Mouse (Mus musculus): ENCODE data around the gene Ptbp1.

The Ptbp1 gene

DNA sequence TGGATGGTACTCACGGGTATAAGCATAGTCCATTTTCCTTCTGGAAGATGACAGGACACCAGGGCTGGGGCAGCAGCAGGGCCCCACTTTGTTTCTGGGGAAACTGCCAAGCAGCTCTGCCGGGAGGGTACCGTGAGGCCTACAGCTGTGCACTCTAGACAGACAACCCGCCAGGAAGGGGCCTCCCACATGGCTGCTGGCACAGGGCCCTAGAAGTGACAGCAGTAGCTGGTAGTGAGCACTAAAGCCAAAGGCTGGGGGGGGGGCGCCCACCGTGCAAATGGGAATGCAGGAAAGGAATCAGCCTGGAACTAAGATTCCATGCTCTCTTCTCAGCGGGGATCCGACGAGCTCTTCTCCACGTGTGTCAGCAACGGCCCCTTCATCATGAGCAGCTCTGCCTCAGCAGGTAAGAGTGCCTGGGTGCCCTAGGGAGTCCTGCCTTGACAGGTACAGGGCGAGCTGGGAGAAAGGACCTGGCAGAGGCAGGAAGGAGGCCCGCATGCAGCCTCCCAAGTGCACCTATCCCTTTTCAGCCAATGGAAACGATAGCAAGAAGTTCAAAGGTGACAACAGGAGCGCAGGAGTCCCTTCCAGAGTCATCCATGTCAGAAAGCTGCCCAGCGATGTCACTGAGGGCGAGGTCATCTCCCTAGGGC lies 4.3 kb downstream of the Ptbp1 start:
- DNase-seq (ENCODE audit: low spot score in 2 of 2): no peak

GRCm38 (mm10) chr10:79859116-79859515 lies 4.9 kb downstream of the Ptbp1 start:
- DNase-seq (ENCODE audit: low spot score in 2 of 2): no peak

- DNase-seq (ENCODE audit: low spot score in 2 of 2): no peak
Measured at GRCm38 (mm10) chr10:79860079-79860911, 6.1 kb downstream of the Ptbp1 start.

DNA sequence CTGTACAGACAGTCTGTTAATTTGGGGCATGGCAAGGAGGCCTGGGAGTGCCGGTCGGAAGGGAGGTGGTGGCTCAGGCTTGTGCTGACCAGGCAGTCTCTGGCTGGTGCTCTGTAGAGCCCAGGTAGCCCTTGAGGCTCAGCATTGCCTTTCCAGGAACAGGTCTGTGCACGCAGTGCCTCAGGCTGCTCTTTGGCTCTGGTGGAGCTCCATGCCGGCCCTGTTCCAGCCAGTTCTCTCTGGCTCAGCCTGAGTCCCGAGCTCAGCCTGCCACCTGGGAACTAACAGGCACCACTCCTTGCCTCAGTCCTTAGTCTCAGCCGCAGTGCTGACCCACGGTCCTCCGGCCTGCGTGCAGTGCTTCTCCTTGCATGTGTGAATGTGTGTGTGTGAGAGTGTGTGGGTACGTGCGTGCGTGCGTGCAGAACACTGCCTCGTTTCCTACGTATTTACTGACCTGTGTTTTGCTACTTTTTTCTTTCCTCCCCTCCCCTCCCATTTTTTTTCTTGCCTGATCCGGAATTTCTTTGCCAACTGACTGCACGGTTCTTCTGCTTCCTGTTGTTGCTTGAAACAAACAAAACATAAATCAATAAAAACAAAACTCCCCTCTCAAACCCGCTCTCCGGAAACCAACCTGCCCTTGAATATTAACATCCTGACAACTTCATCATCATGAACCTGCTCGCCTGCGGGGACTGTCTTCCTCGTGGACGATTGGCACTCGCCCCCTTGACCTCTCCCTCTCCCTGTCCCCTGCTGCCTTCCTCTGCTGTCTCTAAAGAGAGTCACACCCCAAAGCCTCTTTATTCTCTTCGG lies 7.2 kb downstream of the Ptbp1 start:
- DNase-seq (ENCODE audit: low spot score in 2 of 2): no peak

DNA sequence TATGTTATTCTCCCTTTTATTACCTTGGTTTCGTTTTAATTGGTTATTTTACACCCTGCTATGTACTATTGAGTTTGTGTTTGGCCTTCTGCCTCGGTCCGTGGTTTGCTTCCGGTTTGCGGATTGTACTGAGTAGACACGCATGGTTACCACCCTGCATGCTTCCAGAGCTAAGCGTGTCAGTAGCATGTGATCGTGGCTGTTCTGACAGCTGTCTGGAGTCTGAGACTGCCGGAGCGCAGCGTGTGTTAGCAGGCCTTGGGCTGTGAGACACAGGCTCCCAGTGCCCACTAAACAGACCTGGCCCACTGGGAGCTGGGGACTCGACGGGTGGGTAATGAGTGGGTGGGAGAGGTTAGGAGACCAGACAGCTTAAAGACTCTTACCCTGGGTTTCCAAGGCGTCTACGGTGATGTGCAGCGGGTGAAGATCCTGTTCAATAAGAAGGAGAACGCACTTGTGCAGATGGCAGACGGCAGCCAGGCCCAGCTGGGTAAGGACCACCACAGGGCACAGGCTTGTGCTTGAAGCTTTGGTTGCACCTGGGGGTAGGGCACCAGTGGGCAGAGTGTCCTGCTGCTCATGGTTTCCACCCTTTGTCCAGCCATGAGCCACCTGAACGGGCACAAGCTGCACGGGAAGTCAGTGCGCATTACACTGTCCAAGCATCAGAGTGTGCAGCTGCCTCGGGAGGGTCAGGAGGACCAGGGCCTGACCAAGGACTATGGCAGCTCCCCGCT lies 8.0 kb downstream of the Ptbp1 start:
- DNase-seq (ENCODE audit: low spot score in 2 of 2): no peak

- DNase-seq (ENCODE audit: low spot score in 2 of 2): no peak
Measured at GRCm38 (mm10) chr10:79862925-79863324, 8.7 kb downstream of the Ptbp1 start.

GRCm38 (mm10) chr10:79864351-79865188 lies 10.3 kb downstream of the Ptbp1 start:
- no peak for DNase-seq (ENCODE audit: low spot score in 2 of 2)

DNA sequence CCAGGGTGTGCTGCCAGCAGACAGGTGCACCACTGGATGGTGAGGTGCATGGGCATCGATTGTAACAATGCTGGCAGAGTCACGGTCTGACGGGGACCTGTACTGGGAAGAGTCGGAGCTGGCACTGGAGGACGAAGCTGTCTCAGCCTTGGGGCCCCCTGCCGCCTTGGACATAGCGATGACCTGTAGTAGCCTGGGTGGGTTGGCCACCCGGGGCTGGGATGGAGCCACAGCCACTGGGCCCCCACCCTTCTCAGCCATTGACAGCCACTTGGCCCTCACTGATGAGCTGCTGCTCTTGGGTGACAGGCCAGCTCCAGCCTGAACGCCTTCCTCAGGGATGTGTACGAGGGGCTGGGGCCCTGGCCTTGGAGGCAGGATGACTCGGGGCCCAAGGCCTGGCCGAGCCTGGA lies 11.0 kb downstream of the Ptbp1 start:
- DNase-seq (ENCODE audit: low spot score in 2 of 2): no peak

DNA sequence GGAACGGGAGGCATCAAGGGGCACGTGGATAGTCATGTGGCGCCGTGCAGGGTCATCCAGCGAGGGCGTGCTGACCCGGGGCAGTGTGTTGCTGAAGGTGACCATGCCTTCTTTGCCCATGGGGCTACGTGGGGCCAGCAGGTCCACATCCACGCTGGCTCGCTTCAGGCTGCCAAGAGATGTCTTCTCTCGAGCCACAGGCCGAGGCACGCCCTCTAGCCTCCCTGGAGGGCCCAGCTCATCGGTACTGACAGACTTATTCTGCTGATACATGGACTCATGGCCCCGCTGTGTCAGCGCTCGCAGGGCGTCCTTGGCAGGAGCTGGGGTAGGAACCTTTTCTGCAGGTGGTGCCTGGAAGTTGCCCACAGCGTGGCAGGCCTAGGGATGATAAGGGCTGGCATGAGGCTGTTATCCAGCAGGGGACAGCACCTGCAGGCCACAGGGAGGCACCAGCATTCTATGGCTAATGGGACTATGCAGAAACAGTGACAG lies 11.6 kb downstream of the Ptbp1 start:
- no peak for DNase-seq (ENCODE audit: low spot score in 2 of 2)

- no peak for DNase-seq (ENCODE audit: low spot score in 2 of 2)
Measured at GRCm38 (mm10) chr10:79866601-79867000, 12.4 kb downstream of the Ptbp1 start.

DNA sequence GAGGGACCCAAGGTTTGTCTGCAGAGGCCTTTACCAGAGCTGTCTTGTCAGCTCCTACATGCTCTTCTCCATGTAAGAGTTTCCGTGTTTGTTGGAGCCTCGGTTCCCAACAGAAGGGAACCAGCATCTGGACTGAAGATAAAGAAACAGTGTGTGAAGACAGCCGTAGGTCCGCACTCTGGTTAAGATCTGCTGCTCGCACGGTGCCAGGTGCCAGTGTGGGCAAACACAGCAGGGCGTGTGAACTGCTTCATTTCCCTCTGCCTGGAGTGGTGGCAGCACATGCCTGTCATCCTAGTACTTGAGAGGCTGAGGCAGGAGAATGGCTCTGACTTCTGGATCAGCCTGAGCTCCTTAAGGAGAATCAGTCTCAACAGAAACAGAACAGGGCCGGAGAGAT lies 17.6 kb downstream of the Ptbp1 start:
- DNase-seq (ENCODE audit: low spot score in 2 of 2): no peak

GRCm38 (mm10) chr10:79872862-79873261 lies 18.6 kb downstream of the Ptbp1 start:
- no peak for DNase-seq (ENCODE audit: low spot score in 2 of 2)

GRCm38 (mm10) chr10:79873313-79873712 lies 19.1 kb downstream of the Ptbp1 start:
- no peak for DNase-seq (ENCODE audit: low spot score in 2 of 2)

DNA sequence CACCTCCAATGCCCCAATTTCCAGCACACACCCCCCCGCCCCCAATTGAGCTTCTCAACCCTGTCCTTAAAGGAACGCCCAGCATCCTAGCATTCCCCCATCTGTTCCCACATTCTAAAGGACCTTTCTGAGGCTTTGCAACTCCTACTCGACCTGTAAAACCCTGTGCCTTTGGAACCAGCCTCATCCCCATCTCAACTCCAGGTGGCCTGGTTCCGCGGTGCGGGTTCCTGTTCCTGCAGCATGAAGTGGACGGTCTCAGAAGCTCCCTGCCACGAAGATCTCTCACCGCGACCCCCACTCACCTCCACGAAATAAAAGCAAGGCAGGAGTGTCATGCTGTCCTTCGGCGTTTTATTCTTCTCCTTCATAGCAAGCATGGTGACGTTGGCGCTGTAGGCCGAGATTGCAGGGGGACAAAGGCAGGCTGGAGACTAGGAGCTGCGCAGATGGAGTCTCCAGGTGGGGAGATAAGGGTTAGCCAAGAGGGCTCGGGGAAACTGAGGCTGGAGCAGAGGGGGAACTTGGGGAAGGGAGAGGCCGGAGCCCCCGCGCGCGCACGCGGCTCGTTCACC lies 19.6 kb downstream of the Ptbp1 start:
- DNase-seq (ENCODE audit: low spot score in 2 of 2): no peak

- DNase-seq (ENCODE audit: low spot score in 2 of 2): no peak
Measured at GRCm38 (mm10) chr10:79874290-79874862, 20.1 kb downstream of the Ptbp1 start, which contains the start of the genes Prtn3 and Plppr3. Gene Prtn3, plus strand, starts transcription at chr10:79874476. Gene Plppr3, minus strand, starts transcription at chr10:79874634.

DNA sequence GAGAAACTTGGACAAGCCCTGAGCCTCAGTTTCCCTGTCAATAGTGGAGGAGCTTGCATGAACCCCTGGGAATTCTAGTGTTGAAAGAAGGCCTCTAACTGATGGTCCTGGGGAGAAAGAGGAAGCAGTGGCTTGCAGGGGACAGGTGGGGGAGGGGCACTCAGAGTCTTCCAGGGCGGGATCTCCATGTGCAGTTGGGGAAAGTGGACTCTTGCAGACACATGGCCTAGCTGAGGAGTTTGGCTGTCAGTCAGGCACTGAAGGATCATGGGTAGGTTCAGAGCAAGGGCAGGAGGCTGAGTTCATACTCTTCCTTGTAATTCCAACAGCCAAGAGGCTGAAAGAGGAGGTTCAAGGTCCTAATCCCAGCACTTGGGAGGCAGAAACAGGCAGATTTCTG lies 22.9 kb downstream of the Ptbp1 start:
- DNase-seq (ENCODE audit: low spot score in 2 of 2): no peak

DNA sequence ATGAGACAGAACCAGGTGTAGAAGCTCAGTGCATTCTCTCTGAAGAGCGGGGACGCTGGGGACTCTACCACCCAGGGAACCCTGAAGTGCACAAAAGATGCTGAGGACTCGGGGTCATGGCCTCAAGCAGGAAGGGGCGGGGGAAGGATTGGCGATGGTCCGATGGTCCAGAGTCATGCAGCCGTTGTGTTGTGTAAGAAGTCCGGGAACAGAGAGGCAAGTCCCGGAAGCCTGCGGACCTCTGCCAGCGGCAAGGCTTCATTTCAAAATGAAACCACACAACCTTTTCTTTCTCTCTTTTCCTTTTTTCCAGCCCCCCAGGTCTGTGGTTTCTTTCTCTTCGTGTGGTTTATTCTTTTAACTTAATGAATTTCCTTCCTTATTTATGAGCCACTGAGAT lies 23.5 kb downstream of the Ptbp1 start:
- DNase-seq (ENCODE audit: low spot score in 2 of 2): no peak

GRCm38 (mm10) chr10:79879527-79879926 lies 25.3 kb downstream of the Ptbp1 start:
- no peak for DNase-seq (ENCODE audit: low spot score in 2 of 2)

DNA sequence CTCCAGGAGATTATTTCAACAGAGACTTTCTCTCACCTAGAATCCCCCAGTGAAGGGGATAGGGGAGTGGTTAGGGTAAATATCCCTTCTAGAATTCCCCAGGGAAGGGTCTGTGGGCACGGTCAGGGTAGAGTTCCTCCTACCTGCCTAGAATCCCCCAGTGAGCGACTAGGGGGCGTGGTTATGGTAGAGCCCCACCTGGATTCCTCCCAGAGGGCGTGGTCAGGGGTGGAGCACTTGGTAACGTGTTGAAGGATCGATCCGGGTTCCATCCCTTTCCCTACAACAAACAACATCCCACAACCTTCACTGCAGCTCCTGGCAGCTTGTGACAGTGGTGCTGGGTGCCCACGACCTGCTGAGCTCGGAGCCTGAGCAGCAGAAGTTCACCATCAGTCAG lies 26.5 kb downstream of the Ptbp1 start:
- no peak for DNase-seq (ENCODE audit: low spot score in 2 of 2)

DNA sequence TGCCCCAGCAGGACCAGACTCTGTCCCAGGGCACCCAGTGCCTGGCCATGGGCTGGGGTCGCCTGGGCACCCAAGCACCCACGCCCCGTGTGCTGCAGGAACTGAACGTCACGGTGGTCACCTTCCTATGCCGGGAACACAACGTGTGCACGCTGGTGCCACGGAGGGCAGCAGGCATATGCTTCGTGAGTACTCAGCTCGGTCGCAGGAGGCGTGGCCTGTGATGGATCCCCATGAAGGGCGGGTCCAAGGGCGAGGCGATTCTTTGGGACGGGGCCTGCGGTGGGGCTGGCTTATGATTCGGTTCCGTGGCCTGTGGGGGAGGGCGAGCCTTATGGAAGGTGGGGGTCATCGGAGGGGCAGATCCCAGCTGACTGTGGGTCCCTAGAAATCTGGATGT lies 27.8 kb downstream of the Ptbp1 start:
- no peak for DNase-seq (ENCODE audit: low spot score in 2 of 2)
